Mouse (Mus musculus) forebrain, embryonic 14.5 days (tissue): ENCODE measurements around the gene Ei24. TPM values are rescaled to one million over a fixed set of nuclear protein-coding genes. Genes with fewer than 3 reads are reported as not detected.

Experiments
- ATAC-seq: fragments of 200-750 bp; cut with Nextera tagmentation; 2 replicates; pipeline ENCODE4 v1.8.0; 2017; ENCODE audit warnings: mild to moderate bottlenecking, moderate library complexity
- DNase-seq: peaks from one replicate; pipeline ENCODE4 v3.0.0-alpha.2; 2015; ENCODE audit warnings: low spot score
- H3K27ac ChIP-seq: fragments of 300-500 bp; sonication (generic); 2 replicates; pipeline ENCODE4 v1.5.1; 2014; ENCODE audit warnings: low read depth, mild to moderate bottlenecking, control low read depth, low read length, moderate library complexity
- H3K27me3 ChIP-seq: fragments of 300-500 bp; sonication (generic); replicated peaks from 2 replicates; pipeline ENCODE4 v1.6.1; 2014; ENCODE audit warnings: low read length, control low read depth, mixed read lengths; ENCODE audit not compliant: control insufficient read depth, insufficient read depth
- H3K36me3 ChIP-seq: fragments of 300-500 bp; sonication (generic); 2 replicates; pipeline ENCODE4 v1.6.1; 2014; ENCODE audit warnings: low read length, control low read depth; ENCODE audit not compliant: control insufficient read depth, insufficient read depth
- H3K4me1 ChIP-seq: fragments of 300-500 bp; sonication (generic); 2 replicates; pipeline ENCODE4 v1.6.1; 2014; ENCODE audit warnings: antibody characterized with exemption, low read length, control low read depth; ENCODE audit not compliant: control insufficient read depth, insufficient read depth
- H3K4me2 ChIP-seq: fragments of 300-500 bp; sonication (generic); 2 replicates; pipeline ENCODE4 v1.6.1; 2014; ENCODE audit warnings: mild to moderate bottlenecking, control low read depth, low read length
- H3K4me3 ChIP-seq: fragments of 300-500 bp; sonication (generic); 2 replicates; pipeline ENCODE4 v1.5.1; 2014; ENCODE audit warnings: low read depth, low read length, control low read depth
- H3K9ac ChIP-seq: fragments of 300-500 bp; sonication (generic); 2 replicates; pipeline ENCODE4 v1.6.1; 2014; ENCODE audit warnings: mild to moderate bottlenecking, low read length, control low read depth, moderate library complexity
- H3K9me3 ChIP-seq: fragments of 300-500 bp; sonication (generic); replicated peaks from 2 replicates; pipeline ENCODE4 v1.6.1; 2016; ENCODE audit warnings: low read length, control low read depth, mixed read lengths; ENCODE audit not compliant: control insufficient read depth
- WGBS: fragments of 180-500 bp; shearing (Covaris S2); extraction: QIAGEN DNeasy Blood & Tissue Kit; methylation state at CpG from one replicate; pipeline ENCODE4 v1.1.7; 2014; 5-methylcytosine and 5-hydroxymethylcytosine counted together
- polyA plus RNA-seq: library from polyadenylated mRNA; unstranded; fragments of >200 nt; fragmentation: Nextera tagmentation; extraction: Ambion mirVana; gene quantifications from 2 replicates; pipeline ENCODE4 v1.2.1, GENCODE M21; 2014

The Ei24 gene
- polyA plus RNA-seq, 1 experiment from 2014 or later, result 92.9 TPM

DNA sequence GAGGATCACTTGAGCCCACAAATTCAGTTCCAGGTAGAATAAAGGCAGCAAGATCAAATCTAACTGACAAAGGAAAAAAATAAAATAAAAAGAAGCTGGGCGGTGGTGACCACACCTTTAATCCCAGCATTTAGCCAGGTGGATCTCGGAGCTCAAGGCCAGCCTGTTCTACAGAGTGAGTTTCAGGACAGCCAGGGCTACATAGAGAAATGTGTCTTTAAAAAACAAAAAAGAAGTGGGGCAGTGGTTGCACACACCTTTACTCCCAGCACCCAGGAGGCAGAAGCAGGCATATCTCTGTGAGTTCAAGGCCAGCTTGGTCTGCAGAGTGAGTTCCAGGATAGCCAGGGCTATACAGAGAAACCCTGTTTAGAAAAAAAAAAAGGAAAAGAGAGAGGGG, 4.8 kb upstream of the Ei24 start:
- H3K4me1 ChIP-seq, result no peaks in the 10 kb centered on the region
- no peak overlapping the region for H3K4me2 ChIP-seq
- no peak for ATAC-seq
- H3K9ac ChIP-seq, result no peak overlapping the region
- no peaks in the 10 kb centered on the region for H3K9me3 ChIP-seq
- no peaks in the 10 kb centered on the region for H3K27me3 ChIP-seq
- WGBS, result 85% methylated on average over 2 of the region's 2 CpGs
- no peak for DNase-seq
- H3K27ac ChIP-seq, result no peak overlapping the region
- no peaks in the 10 kb centered on the region for H3K36me3 ChIP-seq
- H3K4me3 ChIP-seq, result no peak overlapping the region

DNA sequence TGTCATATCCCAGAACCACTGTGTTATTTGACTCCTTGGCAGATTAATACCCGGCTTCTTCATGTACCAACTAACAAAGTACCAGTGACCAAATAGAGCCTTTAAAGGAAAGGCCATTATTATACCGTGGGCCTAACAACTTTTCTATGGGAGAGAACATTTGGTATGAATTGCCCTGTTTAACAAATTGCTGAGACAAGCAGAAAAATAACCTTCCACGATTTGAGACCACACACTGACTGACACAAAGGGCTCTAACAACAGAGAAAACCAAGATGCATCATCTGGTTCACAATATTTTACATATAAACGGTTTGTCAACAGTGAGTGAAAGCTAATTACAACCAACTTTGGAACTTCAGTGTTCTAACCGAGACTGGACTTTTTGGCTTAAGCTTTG, 969 bp downstream of the Ei24 start:
- H3K9me3 ChIP-seq, result no peaks in the 10 kb centered on the region
- WGBS, result 13% methylated on average over 5 of the region's 5 CpGs
- H3K4me2 ChIP-seq, result peak overlapping the region; percentile 70
- DNase-seq (peak; percentile 4), ATAC-seq (no peak)
- no peaks in the 10 kb centered on the region for H3K27me3 ChIP-seq
- H3K36me3 ChIP-seq, result peaks cover 15% of the 10 kb centered on the region
- peak overlapping the region; percentile 92 for H3K4me3 ChIP-seq
- H3K27ac ChIP-seq, result no peak overlapping the region
- H3K4me1 ChIP-seq, result peaks cover 12% of the 10 kb centered on the region
- H3K9ac ChIP-seq, result peak overlapping the region; percentile 95

DNA sequence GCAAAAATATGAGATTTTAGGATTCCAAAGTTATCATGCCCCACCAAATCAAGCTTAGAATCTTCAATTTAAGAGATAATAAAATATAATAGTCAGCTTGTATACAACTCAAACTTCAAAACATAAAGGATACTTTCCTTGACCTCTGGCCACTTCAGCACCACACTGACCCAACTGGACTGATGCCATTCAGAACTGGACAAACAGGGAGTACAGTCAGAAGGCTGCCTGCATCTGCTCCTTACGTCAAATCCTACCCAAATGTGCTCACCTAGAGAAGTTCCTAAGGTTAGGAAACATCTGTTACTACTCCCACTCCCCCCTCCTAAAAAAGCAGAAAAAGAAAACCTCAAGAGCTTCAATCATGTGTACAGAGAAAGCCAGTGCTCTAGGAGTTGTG, 1.6 kb downstream of the Ei24 start:
- no peak for ATAC-seq
- Histone ChIP-seq H3K4me3 (peak overlapping the region; percentile 92; the same call in 1 of the 2 replicates), H3K9ac (no peak overlapping the region), H3K27me3 (no peaks in the 10 kb centered on the region), H3K36me3 (peaks cover 22% of the 10 kb centered on the region), H3K4me1 (peaks cover 12% of the 10 kb centered on the region), H3K9me3 (no peaks in the 10 kb centered on the region), H3K4me2 (peak overlapping the region; percentile 70), H3K27ac (no peak overlapping the region)
- DNase-seq, result no peak
- WGBS, result 87% methylated on average over 1 of the region's 1 CpGs

GRCm38 (mm10) chr9:36794487-36794886, 2.7 kb downstream of the Ei24 start:
- Histone ChIP-seq H3K9me3 (no peaks in the 10 kb centered on the region), H3K4me2 (no peak overlapping the region), H3K4me1 (peaks cover 12% of the 10 kb centered on the region), H3K27me3 (no peaks in the 10 kb centered on the region), H3K4me3 (no peak overlapping the region), H3K9ac (no peak overlapping the region), H3K27ac (no peak overlapping the region), H3K36me3 (peaks cover 32% of the 10 kb centered on the region)
- 83% methylated on average over 2 of the region's 2 CpGs for WGBS
- ATAC-seq, result no peak
- DNase-seq, result no peak

GRCm38 (mm10) chr9:36792191-36792590, 5.0 kb downstream of the Ei24 start:
- H3K9ac ChIP-seq, result no peak overlapping the region
- no peaks in the 10 kb centered on the region for H3K27me3 ChIP-seq
- H3K4me2 ChIP-seq, result no peak overlapping the region
- no peaks in the 10 kb centered on the region for H3K9me3 ChIP-seq
- H3K4me3 ChIP-seq, result no peak overlapping the region
- DNase-seq (no peak), ATAC-seq (no peak)
- peaks cover 53% of the 10 kb centered on the region for H3K36me3 ChIP-seq
- H3K4me1 ChIP-seq, result peaks cover 12% of the 10 kb centered on the region
- no peak overlapping the region for H3K27ac ChIP-seq
- 93% methylated on average over 3 of the region's 3 CpGs for WGBS

DNA sequence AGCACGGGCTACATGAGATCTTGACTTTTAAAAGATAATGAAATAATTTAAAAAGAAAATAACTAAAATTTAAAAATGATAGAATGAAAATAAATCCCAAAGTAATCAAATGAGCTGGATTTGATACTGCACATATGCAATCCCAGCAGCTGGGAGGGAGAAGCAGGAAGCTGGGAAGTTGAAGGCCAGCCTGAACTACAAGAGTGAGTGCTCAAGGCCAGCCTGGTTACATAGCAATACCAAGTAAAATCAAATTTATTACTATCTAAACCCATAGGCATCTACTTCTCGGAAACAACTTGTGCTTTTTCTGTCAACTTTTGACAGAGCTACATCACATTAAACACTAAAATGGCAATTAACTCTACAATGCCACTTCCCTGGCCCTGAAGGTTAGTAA, 13.3 kb downstream of the Ei24 start:
- no peak overlapping the region for H3K4me2 ChIP-seq
- DNase-seq, result no peak
- no peak for ATAC-seq
- H3K4me1 ChIP-seq, result no peaks in the 10 kb centered on the region
- no peak overlapping the region for H3K9ac ChIP-seq
- WGBS, result 93% methylated on average over 2 of the region's 2 CpGs
- H3K9me3 ChIP-seq, result no peaks in the 10 kb centered on the region
- H3K27me3 ChIP-seq, result no peaks in the 10 kb centered on the region
- H3K36me3 ChIP-seq, result peaks cover 88% of the 10 kb centered on the region
- no peak overlapping the region for H3K27ac ChIP-seq
- H3K4me3 ChIP-seq, result no peak overlapping the region

GRCm38 (mm10) chr9:36769048-36769413, 28.2 kb downstream of the Ei24 start:
- Histone ChIP-seq H3K36me3 (peaks cover 2% of the 10 kb centered on the region), H3K27me3 (no peaks in the 10 kb centered on the region), H3K9me3 (no peaks in the 10 kb centered on the region), H3K4me3 (no peak overlapping the region), H3K9ac (no peak overlapping the region), H3K4me2 (peak overlapping the region; percentile 86), H3K27ac (no peak overlapping the region), H3K4me1 (peaks cover 11% of the 10 kb centered on the region)
- no peak for DNase-seq
- 78% methylated on average over 1 of the region's 1 CpGs for WGBS
- no peak for ATAC-seq

- Histone ChIP-seq H3K27me3 (no peaks in the 10 kb centered on the region), H3K27ac (peak overlapping the region; percentile 72), H3K9ac (peak overlapping the region; percentile 72), H3K4me2 (peak overlapping the region; percentile 86), H3K4me1 (peaks cover 11% of the 10 kb centered on the region), H3K36me3 (peaks cover 8% of the 10 kb centered on the region), H3K4me3 (peak overlapping the region; percentile 55), H3K9me3 (no peaks in the 10 kb centered on the region)
- 14% methylated on average over 25 of the region's 25 CpGs for WGBS
- ATAC-seq (0 out of 2 replicates have a peak, but pooled peaks have one; percentile 1), DNase-seq (peak; percentile 1)
These were observed 28.8 kb downstream of the Ei24 start for GRCm38 (mm10) chr9:36768156-36769047.
